Mouse (Mus musculus): ENCODE measurements around the gene Trpm5. TPM values are rescaled to one million over a fixed set of nuclear protein-coding genes. Genes with fewer than 3 reads are reported as not detected.

Trpm5 gene
- polyA plus RNA-seq, 1 experiment from 2014 or later: 1.3 TPM

DNA sequence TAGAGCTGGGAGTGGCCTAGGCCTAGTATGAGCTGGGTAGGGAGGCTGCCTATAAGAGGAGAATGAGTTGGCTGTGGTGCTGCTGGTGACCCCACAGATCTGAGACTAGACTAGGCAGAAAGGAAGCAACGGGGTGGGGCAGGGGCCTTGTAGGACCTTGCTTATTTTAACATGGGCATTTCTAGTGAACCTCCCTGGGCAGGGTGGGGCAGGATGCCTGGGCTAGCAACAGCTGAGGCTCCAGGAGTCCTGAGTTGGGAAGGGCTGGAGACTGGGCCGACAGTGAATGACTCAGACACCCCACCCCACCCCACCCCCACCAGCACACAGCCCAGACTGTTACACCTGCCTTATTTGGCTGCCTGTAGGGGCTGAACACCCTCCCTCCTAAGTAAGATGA, 31.7 kb downstream of the Trpm5 start:
- no peak for TF ChIP-seq CTCF (IDR thresholded peaks at IDR 0.05; ENCODE audit: low read depth)
- 47% methylated on average over 2 of the region's 2 CpGs for WGBS
- Histone ChIP-seq H3K4me1 (replicated peaks; ENCODE audit: control insufficient read depth, insufficient read depth, low read length) (peaks cover 9% of the 10 kb centered on the region), H3K4me2 (replicated peaks; ENCODE audit: low read depth) (no peak overlapping the region), H3K9ac (ENCODE audit: low read depth, low read length) (no peak overlapping the region), H3K27ac (ENCODE audit: low read depth, low read length) (no peak overlapping the region), H3K27me3 (replicated peaks; ENCODE audit: control insufficient read depth, insufficient read depth, low read length) (no peaks in the 10 kb centered on the region), H3K9me3 (ENCODE audit: control insufficient read depth) (no peaks in the 10 kb centered on the region), H3K4me3 (ENCODE audit: low read depth, low read length) (no peak overlapping the region), H3K36me3 (ENCODE audit: control insufficient read depth, insufficient read depth) (peaks cover 46% of the 10 kb centered on the region)
- 0 out of 2 replicates have a peak, but pooled peaks have one; percentile 11 for ATAC-seq

DNA sequence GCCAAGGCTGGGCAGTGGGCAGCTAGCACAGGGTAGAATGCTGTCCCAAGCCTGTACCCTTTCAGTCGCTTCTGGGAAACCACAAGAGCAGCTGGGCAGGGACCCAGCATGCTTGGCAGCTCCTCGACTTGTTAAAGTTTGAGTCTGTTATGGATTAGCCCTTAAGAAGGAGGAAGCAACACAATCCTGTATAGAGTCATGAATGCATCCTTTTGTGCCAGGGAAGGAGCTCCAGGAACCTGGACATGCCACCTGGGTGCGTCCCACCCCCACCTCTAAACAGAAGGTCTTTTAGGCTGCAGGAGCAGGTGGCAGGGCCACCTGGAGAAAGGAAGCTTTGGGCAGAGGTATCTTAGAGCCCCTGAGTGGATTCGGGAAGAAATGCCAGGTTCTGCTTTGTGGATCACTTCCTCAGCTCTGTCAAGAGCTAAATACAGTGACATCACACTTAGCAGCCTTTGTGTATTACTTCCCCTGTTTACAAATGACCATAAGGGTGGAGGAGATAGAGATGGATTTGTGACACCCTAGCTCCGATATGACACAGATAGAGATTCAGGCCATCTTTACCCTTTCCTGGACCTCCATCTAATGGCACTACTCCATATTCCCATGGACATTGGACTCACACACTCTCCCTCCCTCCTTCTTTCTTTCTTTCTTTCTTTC, 35.1 kb downstream of the Trpm5 start:
- no peak for TF ChIP-seq CTCF (IDR thresholded peaks at IDR 0.05; ENCODE audit: low read depth)
- Histone ChIP-seq H3K4me2 (replicated peaks; ENCODE audit: low read depth) (no peak overlapping the region), H3K27ac (ENCODE audit: low read depth, low read length) (no peak overlapping the region), H3K4me3 (ENCODE audit: low read depth, low read length) (no peak overlapping the region), H3K4me1 (replicated peaks; ENCODE audit: control insufficient read depth, insufficient read depth, low read length) (peaks cover 23% of the 10 kb centered on the region), H3K36me3 (ENCODE audit: control insufficient read depth, insufficient read depth) (peaks cover 15% of the 10 kb centered on the region), H3K9ac (ENCODE audit: low read depth, low read length) (peak overlapping the region; percentile 8; the same call in 1 of the 2 replicates), H3K9me3 (ENCODE audit: control insufficient read depth) (no peaks in the 10 kb centered on the region), H3K27me3 (replicated peaks; ENCODE audit: control insufficient read depth, insufficient read depth, low read length) (no peaks in the 10 kb centered on the region)
- ATAC-seq: no peak
- WGBS: 59% methylated on average over 5 of the region's 5 CpGs

DNA sequence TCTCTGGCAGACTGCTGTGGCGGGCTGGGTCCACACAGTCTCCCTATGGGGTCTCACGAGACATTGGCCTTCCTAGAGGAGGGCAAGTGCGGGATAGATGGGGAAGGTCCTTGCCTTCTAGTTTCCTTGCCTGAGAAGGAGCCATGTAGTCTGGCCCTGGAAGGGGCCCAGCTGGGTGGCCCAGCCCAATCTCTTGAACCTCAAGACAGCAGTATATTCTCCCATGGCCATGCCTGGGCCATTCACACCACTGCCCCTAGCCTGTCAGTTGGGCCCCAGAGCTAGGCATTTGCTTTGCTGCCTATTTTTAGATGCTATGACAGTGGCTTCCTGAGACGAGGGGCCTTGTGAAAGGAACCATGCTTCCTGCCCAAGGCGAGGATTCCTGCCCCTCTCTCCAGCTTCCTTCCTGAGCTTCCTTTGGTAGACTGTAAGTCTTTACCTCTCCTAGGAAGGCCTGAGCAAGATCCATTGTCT, 36.2 kb downstream of the Trpm5 start:
- Histone ChIP-seq H3K36me3 (ENCODE audit: control insufficient read depth, insufficient read depth) (peaks cover 4% of the 10 kb centered on the region), H3K27ac (ENCODE audit: low read depth, low read length) (peak overlapping the region; percentile 47), H3K4me1 (replicated peaks; ENCODE audit: control insufficient read depth, insufficient read depth, low read length) (peaks cover 23% of the 10 kb centered on the region), H3K9ac (ENCODE audit: low read depth, low read length) (no peak overlapping the region), H3K27me3 (replicated peaks; ENCODE audit: control insufficient read depth, insufficient read depth, low read length) (no peaks in the 10 kb centered on the region), H3K4me2 (replicated peaks; ENCODE audit: low read depth) (peak overlapping the region; percentile 44), H3K4me3 (ENCODE audit: low read depth, low read length) (no peak overlapping the region), H3K9me3 (ENCODE audit: control insufficient read depth) (no peaks in the 10 kb centered on the region)
- 45% methylated on average over 5 of the region's 5 CpGs for WGBS
- no peak for TF ChIP-seq CTCF (IDR thresholded peaks at IDR 0.05; ENCODE audit: low read depth)
- ATAC-seq: no peak

DNA sequence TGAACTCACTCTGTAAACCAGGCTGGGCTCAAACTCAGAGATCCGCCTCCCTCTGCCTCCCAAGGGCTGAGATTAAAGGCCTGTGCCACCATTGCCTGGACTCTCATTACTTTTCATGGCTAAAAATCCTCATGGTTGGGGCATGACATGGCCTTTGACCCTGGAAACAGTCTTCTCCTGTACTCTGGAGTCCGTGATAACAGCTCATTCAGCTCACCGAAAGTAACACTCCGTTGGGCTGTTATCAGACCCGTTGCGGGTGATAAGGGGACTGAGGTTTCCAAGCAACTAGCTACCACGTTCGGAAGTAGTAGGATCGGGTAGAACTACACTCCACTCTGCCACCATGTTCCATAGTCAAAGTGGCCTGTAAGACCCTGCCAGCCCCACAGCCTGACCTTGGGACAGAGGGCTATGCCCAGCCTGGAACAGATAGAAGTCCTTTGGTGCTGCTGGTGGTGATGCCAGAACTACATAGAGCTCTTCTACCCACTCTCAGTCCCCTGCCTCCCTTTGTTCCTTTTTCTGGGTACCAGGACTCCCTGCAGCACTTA, 36.7 kb downstream of the Trpm5 start:
- 26% methylated on average over 9 of the region's 9 CpGs for WGBS
- peaks cover 23% of the 10 kb centered on the region for H3K4me1 ChIP-seq (replicated peaks; ENCODE audit: control insufficient read depth, insufficient read depth, low read length)
- H3K4me2 ChIP-seq (replicated peaks; ENCODE audit: low read depth): peak overlapping the region; percentile 44
- no peak overlapping the region for H3K4me3 ChIP-seq (ENCODE audit: low read depth, low read length)
- no peaks in the 10 kb centered on the region for H3K9me3 ChIP-seq (ENCODE audit: control insufficient read depth)
- no peaks in the 10 kb centered on the region; the same call in none of the 2 replicates for H3K36me3 ChIP-seq (ENCODE audit: control insufficient read depth, insufficient read depth)
- TF ChIP-seq CTCF (IDR thresholded peaks at IDR 0.05; ENCODE audit: low read depth): no peak
- peak; percentile 51 for ATAC-seq
- no peaks in the 10 kb centered on the region for H3K27me3 ChIP-seq (replicated peaks; ENCODE audit: control insufficient read depth, insufficient read depth, low read length)
- H3K9ac ChIP-seq (ENCODE audit: low read depth, low read length): no peak overlapping the region
- H3K27ac ChIP-seq (ENCODE audit: low read depth, low read length): peak overlapping the region; percentile 47

DNA sequence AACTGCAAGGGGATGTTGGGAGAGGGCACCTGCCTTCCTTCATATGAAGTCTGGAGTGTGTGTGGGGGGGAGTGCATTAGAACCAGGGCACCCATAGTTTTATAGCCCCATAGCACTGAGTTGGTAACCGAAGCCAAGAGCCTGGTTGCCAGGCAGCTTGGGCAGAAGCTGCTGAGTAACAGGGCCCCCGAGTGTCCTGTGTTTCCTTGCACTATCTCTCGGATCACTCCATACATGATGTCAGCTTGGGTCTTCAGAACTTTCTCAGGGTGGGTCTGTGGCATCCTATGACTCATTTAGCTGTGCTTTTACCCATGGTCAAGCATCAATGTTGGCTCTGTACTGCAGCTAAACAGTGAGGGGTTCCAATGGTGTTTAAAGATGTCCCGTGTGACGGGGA, 37.4 kb downstream of the Trpm5 start:
- H3K27me3 ChIP-seq (replicated peaks; ENCODE audit: control insufficient read depth, insufficient read depth, low read length): no peaks in the 10 kb centered on the region
- peaks cover 23% of the 10 kb centered on the region for H3K4me1 ChIP-seq (replicated peaks; ENCODE audit: control insufficient read depth, insufficient read depth, low read length)
- no peaks in the 10 kb centered on the region; the same call in none of the 2 replicates for H3K36me3 ChIP-seq (ENCODE audit: control insufficient read depth, insufficient read depth)
- no peak for TF ChIP-seq CTCF (IDR thresholded peaks at IDR 0.05; ENCODE audit: low read depth)
- H3K9ac ChIP-seq (ENCODE audit: low read depth, low read length): no peak overlapping the region
- WGBS: 47% methylated on average over 5 of the region's 5 CpGs
- H3K4me3 ChIP-seq (ENCODE audit: low read depth, low read length): no peak overlapping the region
- no peaks in the 10 kb centered on the region for H3K9me3 ChIP-seq (ENCODE audit: control insufficient read depth)
- ATAC-seq: no peak
- H3K27ac ChIP-seq (ENCODE audit: low read depth, low read length): no peak overlapping the region
- peak overlapping the region; percentile 44; the same call in 1 of the 2 replicates for H3K4me2 ChIP-seq (replicated peaks; ENCODE audit: low read depth)

DNA sequence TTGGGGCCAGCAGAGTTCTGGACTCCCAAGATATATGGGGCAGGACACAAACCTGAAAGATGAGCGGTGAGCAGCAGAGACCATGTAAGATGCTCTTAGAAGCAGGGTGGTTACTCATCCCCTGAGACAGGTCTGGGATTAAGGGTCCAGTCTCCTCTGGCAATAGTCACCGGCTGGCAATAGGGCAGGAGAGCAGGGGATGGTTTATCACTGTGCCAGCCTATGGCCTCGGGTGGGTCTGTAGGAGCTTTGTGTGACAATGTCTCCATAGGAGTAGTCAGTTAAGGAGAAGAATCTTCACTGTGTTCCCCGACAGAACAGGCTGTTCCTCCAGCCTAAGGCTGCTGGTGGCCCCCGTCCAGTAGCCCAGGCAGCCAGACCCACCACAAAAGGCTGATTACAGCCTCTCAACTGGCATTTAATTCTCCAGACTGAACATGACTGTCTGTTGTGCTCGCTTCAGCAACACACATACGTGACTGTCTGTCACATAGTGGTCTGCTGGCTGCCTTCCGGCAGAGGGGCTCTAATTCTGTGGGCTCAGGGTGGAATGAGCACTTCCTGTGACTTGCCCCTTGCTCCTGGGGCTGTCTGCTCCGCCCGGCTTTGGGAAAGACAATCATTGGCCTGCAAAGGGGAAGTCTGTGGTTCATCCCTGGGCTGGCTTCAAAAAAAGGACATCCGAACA, 38.8 kb downstream of the Trpm5 start:
- Histone ChIP-seq H3K27ac (ENCODE audit: low read depth, low read length) (no peak overlapping the region), H3K36me3 (ENCODE audit: control insufficient read depth, insufficient read depth) (no peaks in the 10 kb centered on the region; the same call in 1 of the 2 replicates), H3K4me2 (replicated peaks; ENCODE audit: low read depth) (peak overlapping the region; percentile 95), H3K27me3 (replicated peaks; ENCODE audit: control insufficient read depth, insufficient read depth, low read length) (no peaks in the 10 kb centered on the region), H3K4me3 (ENCODE audit: low read depth, low read length) (no peak overlapping the region), H3K9me3 (ENCODE audit: control insufficient read depth) (no peaks in the 10 kb centered on the region), H3K9ac (ENCODE audit: low read depth, low read length) (no peak overlapping the region), H3K4me1 (replicated peaks; ENCODE audit: control insufficient read depth, insufficient read depth, low read length) (peaks cover 23% of the 10 kb centered on the region)
- TF ChIP-seq CTCF (IDR thresholded peaks at IDR 0.05; ENCODE audit: low read depth): no peak
- ATAC-seq: no peak
- 77% methylated on average over 11 of the region's 11 CpGs for WGBS

Data from intestine, postnatal 0 days (tissue).